ENCODE assay signal across 8 mouse cellular contexts in the genomic region with DNA sequence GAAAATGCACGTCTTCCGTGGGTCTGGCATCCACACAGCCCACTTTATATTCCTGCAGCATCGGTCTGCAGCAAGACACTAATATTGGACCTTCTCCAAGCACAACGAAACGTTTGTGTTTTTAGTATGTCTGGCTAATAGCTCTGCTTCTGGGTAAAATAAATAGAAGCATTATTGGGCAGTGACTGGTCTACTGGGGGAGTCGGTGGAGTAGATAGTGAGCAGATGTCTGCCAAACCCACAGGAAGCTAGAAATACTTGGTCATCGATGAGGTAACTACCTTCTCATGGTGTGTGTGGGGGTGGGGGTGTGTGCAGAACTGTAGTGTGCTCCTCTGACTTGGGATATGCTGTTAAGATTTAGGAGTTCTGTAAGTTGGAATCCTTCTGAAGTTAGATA. TPM values are rescaled to one million over a fixed set of nuclear protein-coding genes. Genes with fewer than 3 reads are reported as not detected.
DNase-seq lines count a peak whose midpoint lies in the region; ATAC-seq and TF ChIP-seq lines count a peak whose summit lies in the region.

No protein-coding gene starts in this region.

- no peak for ATAC-seq in heart, postnatal 0 days (ENCODE audit: insufficient read depth, low read depth)
- ATAC-seq in megakaryocyte, adult 5-6 weeks (ENCODE audit: poor library complexity, severe bottlenecking) = 0 out of 2 replicates have a peak, but pooled peaks have one; percentile 25

- no peak overlapping the region for H3K9ac ChIP-seq in heart, postnatal 0 days (replicated peaks; ENCODE audit: low read depth, low read length)

- H3K4me1 ChIP-seq in heart, postnatal 0 days (ENCODE audit: control insufficient read depth, insufficient read depth) = peaks cover 13% of the 10 kb centered on the region

- peak overlapping the region; percentile 81 for H3K4me2 ChIP-seq in heart, postnatal 0 days (ENCODE audit: low read depth, low read length)

- peak overlapping the region; percentile 95 for H3K4me3 ChIP-seq in gastrocnemius, adult 2 months
- peak overlapping the region; percentile 98 for H3K4me3 ChIP-seq in heart, postnatal 0 days (ENCODE audit: low read depth, low read length)

- TF ChIP-seq EP300 in heart, postnatal 0 days (IDR thresholded peaks at IDR 0.05; ENCODE audit: low read depth) = no peak

- H3K27ac ChIP-seq in gastrocnemius, adult 2 months = peak overlapping the region; percentile 86; the same call in 1 of the 2 replicates
- H3K27ac ChIP-seq in heart, postnatal 0 days (ENCODE audit: low read depth) = peak overlapping the region; percentile 83; the same call in 1 of the 2 replicates

- 33% methylated on average over 7 of the region's 7 CpGs for WGBS in heart, postnatal 0 days

- no peaks in the 10 kb centered on the region for H3K9me3 ChIP-seq in heart, postnatal 0 days (replicated peaks; ENCODE audit: control insufficient read depth, low read length)

- intact Hi-C loops in gastrocnemius, adult 2 months (cut with DNase I) = loop anchor here (5.0 kb wide), 1 partner anchor 205 kb away; no protein-coding TSS in a partner anchor

- H3K27me3 ChIP-seq in heart, postnatal 0 days (ENCODE audit: control insufficient read depth, insufficient read depth, low read length) = no peaks in the 10 kb centered on the region

- H3K36me3 ChIP-seq in heart, postnatal 0 days (replicated peaks; ENCODE audit: control insufficient read depth, insufficient read depth, low read length) = no peaks in the 10 kb centered on the region

- TF ChIP-seq CTCF in gastrocnemius, adult 2 months (IDR thresholded peaks at IDR 0.05) = no peak
- no peak for TF ChIP-seq CTCF in heart, postnatal 0 days (IDR thresholded peaks at IDR 0.05; ENCODE audit: low read depth)

- no peak for DNase-seq in gastrocnemius, adult 2 months
- DNase-seq in gastrocnemius, adult 8-10 months (ENCODE audit: low spot score in 2 of 2) = no peak
- DNase-seq in adipocyte (ENCODE audit: low spot score) = peak; percentile 10
- DNase-seq in heart, postnatal 0 days (ENCODE audit: low spot score) = peak; percentile 23
- no peak for DNase-seq in right cerebral cortex, postnatal 14 days
- DNase-seq in spleen, adult 18-20 months = no peak
- no peak for DNase-seq in right cerebral cortex, postnatal 36 days (ENCODE audit: low spot score in 2 of 2)

RNA-seq across cellular contexts. Expression of a gene that starts 2.3 kb away (rescaled TPM):
- total RNA-seq in gastrocnemius, adult 2 months (2021) = 1 to 10 TPM; 5.7 to 6.2 TPM
- total RNA-seq in gastrocnemius, adult 8-10 months (2022) = 1 to 10 TPM; 3.7 to 6.8 (median 4.1) TPM
- total RNA-seq in heart, postnatal 0 days (2014; rRNA removed; ENCODE audit: low replicate concordance) = 14.9 and 27.9 TPM in 2 replicates
- 4.8 and 5.4 TPM in 2 replicates for polyA plus RNA-seq in heart, postnatal 0 days (2015; fragmentation: Nextera tagmentation; extraction: Ambion mirVana)
- total RNA-seq in megakaryocyte, adult 5-6 weeks (2015) = 0.33 and 0.75 TPM in 2 replicates
- 0.37 and 1.8 TPM in 2 replicates for total RNA-seq in megakaryocyte, adult 5-6 weeks (2017)

Comparison
In these comparisons a context has a peak if more than half of its experiments do, and no peak if none do; other contexts are left out.
1. DNase-seq: peak in adipocyte (single experiment) and heart, postnatal 0 days (single experiment); none in gastrocnemius, adult 2 months (single experiment), gastrocnemius, adult 8-10 months (0 of 2), right cerebral cortex, postnatal 14 days (single experiment), spleen, adult 18-20 months (0 of 2) and right cerebral cortex, postnatal 36 days (0 of 2).